Mouse (Mus musculus): Measurements from ENCODE around the gene Cdc37l1.
"Not testable (repeated sequence)": the region's sequence is repeated elsewhere in the genome, so short reads cannot be mapped to it uniquely, and the experiment has no call there.

Gene Cdc37l1

DNA sequence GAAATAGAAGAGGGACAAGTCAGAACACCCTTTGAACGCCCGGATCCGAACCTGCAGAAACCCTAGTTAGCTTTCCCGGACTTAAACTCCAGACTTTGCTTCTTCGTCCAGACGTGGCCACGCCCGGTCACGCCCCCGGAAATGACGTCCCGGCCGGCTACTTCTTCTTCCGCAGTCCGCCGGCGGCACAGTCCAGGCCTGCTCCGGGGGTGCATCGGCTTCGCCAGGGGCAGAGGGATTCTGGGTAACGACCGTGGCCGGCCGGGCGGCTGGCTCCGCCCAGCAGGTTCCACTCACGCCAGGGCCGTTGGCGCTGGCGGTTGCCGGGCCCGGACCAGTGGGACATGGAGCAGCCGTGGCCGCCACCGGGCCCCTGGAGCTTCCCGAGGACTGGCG, at the start of gene Cdc37l1:
TSS of gene Cdc37l1 (plus strand) at position 159 of the 396 bp plus-strand sequence.
- peak; percentile 92 for DNase-seq (ENCODE audit: low read depth, low spot score)

DNA sequence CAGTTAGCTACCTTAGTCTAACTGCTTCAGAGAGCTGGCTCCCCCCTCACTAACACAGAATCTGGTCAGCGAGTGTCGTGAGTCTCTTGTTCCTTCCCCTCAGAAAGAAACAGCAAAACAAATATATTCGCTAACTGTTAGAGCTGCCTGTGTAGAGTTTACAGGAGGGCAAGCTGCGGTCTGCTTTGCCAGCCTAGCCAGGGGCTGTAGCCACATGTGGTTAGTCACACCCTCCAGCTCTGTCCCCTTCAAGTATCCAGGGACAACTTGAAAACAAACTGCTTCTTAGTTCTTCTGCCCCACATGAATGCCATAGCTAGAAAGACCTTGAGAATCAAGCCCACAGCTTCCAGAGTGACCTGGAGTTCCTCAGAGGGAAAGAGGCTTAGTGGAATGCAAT, 48.9 kb upstream of the Cdc37l1 start:
- no peak for DNase-seq (ENCODE audit: low read depth, low spot score)

DNA sequence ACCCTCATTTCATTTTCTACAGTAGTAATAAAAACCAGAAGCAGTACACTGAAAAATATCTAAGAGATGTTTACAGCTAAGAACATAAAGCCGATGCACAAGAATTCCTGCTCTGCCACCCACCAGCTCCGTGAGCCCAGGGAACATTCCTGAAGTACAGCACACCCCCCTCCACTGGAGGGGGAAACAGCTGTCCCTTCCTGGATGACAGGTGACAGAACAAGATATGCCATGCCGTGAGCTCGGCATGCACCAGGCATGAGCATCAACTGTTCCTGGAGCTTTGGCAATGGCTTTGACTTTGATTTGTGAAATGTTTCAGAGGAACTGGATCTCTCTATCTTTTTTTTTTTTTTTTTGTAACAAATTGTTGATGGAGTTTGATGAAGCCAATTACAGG, 43.4 kb upstream of the Cdc37l1 start:
- no peak for DNase-seq (ENCODE audit: low read depth, low spot score)

DNA sequence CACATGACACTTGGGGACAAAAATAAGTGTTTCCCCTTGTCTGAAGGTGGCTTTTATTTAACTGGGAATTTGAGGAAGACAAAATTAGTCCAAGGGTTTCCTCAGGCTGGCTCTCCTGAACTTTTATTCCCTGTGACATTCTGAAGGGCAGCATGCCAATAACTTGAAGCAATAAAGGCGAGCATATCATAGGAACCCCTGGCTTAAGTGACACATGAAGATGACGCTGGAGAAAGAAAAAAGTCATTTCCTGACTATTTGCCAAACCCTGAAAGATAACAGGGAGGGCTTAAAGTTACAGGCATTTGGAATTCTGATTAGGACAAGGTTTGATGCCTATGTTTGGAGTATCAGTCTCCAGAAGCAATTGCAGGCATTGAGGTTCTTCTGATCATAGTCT, 42.8 kb upstream of the Cdc37l1 start:
- no peak for DNase-seq (ENCODE audit: low read depth, low spot score)

DNA sequence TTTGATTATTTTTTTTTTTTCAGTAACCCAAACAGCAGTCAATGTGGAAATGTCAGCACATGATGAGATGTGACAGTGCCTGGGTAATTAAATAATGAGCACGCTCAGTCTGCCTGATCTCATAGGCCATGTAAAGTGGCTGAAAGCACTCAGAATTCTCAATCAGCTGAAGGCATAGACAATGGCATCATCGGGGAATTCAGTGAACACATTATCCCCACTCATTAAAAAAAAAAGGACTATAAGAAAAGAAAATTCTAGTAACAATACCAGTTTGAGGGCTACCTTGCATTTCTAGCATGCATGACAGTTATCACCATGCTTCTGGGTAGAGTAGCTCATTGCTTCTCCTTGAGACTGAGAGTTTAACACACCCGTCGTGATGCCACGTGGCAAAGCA, 38.9 kb upstream of the Cdc37l1 start:
- DNase-seq (ENCODE audit: low read depth, low spot score) = no peak

GRCm38 (mm10) chr19:28963113-28963512, 27.0 kb upstream of the Cdc37l1 start:
- DNase-seq (ENCODE audit: low read depth, low spot score) = no peak

DNA sequence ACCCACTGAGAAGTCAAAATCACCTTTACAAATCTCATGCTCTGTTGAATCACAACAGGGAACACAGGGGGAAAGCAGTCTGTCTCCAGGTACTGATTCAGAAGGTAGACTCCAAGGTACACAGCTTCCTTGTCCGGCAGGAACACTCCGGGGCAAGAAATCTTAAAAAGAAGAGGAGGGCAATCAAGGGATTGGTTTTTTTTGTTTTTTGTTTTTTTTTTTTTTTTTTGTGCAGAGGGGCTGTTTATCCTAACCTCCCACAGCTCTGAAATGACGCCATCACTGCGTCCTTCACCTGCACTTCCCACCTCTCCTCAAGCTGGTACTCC, 26.7 kb upstream of the Cdc37l1 start:
- no peak for DNase-seq (ENCODE audit: low read depth, low spot score)

GRCm38 (mm10) chr19:28963842-28964551, 26.2 kb upstream of the Cdc37l1 start, which contains the start of gene Plpp6:
Plpp6 (plus strand) TSS chr19:28963953.
- peak; percentile 11 for DNase-seq (ENCODE audit: low read depth, low spot score)

DNA sequence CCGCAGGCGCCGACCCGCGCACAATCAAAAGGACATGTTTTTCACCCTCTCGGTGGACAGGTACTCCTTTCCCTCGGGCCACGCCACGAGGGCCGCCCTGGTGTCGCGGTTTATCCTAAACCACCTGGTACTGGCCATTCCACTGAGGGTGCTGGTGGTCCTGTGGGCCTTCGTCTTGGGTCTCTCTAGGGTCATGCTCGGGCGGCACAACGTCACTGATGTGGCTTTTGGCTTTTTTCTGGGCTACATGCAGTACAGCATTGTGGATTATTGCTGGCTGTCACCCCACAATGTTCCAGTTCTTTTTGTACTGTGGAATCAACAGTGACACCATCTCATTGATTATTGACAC, 25.6 kb upstream of the Cdc37l1 start:
- no peak for DNase-seq (ENCODE audit: low read depth, low spot score)

GRCm38 (mm10) chr19:28967652-28968051, 22.5 kb upstream of the Cdc37l1 start, which contains the start of gene 4430402I18Rik:
4430402I18Rik (minus strand) TSS chr19:28967800.
- no peak for DNase-seq (ENCODE audit: low read depth, low spot score)

DNA sequence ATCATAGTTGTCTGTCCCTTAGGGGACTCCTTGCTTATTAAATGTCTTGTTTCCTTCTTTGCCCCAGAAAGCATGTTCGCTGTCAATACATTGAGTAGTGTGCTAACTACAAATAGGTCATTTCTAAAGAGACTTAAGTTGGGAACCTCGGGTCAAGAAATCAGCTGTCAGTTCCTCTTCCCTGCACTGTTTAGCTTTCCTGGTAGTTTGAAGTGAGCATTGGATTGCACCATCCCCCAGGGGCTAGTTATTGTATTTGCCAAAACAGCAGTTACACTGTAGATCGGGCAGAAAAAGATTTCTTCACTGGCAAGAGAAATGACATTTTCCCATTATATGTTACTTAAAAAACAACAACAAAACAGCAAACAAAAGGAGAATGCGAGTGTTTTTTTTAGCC, 22.0 kb upstream of the Cdc37l1 start:
- no peak for DNase-seq (ENCODE audit: low read depth, low spot score)

DNA sequence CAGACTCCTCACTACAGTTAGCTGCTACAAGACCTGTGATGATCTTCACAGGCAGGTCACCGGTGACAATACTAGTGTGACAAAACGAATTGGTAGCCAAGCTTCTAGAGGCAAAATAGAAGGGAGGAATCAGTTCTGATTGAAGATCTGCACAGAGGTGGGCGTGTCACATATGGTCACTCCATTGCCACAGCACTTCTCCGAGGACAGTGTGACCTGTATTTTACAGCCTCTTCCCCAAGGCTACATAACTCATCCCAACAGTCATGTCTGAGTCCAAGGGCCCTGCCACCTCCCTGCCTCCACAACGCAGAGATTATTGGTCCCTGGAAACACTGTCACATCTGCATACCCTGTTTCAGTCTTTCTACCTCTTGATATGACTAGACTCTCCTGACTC, 20.9 kb upstream of the Cdc37l1 start:
- DNase-seq (ENCODE audit: low read depth, low spot score) = no peak

DNA sequence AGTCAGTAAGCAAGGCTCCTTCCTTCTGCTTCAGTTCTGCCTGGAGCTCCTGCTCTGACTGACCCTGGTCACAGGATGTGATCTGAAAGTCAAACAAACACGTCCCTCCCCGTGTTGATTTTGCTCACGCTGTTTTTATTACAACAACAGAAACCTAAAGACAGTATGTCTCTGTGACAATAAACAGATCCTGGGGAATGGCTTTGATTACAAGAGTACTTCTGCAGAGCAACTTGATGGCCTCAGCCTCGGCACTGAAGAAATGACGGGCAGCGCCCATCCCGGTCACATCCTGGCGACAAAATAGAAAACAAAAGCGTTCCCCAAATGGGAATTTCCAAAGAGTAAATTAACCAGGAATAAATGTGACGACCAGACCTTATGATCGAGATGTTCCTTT, 19.9 kb upstream of the Cdc37l1 start:
- no peak for DNase-seq (ENCODE audit: low read depth, low spot score)

GRCm38 (mm10) chr19:28974862-28975611, 15.1 kb upstream of the Cdc37l1 start:
- peak; percentile 30 for DNase-seq (ENCODE audit: low read depth, low spot score)

DNA sequence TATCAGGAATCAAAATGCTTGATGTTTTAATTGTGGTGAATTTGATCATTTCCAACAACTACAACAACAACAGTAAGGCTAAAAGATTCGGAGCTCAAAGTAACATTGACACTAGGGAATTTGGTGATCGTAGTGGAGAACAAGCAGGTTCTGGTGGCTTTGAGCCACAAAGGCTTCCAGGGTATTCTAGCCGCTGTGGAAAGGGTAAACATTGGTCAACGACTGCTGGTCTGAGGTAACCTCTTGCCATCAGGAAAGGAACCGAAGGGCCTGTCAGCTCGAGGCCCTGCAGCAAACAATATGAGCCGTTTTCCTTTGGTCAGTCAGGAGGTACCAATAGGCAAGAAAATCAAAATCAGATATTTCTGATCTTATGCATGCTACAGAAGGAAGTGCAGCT, 7.5 kb upstream of the Cdc37l1 start:
- no peak for DNase-seq (ENCODE audit: low read depth, low spot score)

DNA sequence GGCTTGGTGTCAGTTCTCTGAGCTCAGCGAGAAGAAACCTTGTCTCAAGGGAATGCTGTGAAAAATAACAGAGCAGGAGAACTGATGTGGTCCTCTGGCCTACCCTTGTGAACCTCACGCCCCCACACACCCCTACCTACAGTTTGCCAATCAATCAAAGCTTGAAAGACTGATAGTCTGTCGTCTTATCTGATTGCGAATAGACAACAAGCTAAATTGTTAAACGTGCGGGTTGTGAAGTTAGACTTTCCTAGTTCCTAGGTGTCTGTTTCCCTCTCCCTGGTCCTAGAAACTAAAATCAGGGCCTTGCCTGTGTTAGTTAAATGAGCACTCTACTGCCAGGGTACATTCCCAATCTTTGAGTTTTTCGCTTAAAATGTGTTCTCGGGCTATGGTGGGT, 637 bp upstream of the Cdc37l1 start:
- no peak for DNase-seq (ENCODE audit: low read depth, low spot score)

DNA sequence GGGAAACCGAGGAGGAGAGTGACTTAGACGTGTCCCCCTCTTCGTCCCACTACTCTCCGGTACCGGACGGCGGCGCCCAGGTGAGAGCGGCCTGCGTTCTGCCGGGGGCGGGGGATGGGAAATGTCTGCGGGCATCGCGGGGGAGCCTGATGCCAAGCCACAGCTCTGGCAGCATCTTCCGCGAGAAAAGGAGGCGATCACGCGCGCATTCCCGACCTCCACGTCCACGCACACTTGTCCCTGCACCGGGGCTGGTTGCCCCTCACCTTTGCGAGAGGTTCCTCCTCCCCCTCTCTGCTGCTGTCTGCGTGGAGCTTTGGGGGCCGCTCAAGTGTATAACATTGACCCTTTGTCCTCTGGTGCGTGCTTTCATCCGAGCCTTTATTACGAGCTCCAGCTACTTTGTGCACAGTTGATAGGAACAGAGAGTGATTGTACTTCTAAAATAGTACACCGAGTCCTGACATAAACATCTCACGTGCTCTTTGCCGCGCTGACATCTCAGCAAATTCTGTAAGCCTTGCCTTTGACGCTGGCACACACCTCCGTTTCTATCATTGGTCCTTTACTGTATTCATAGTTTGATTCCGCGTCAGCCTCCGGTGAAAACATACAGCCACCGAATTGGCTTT, 554 bp downstream of the Cdc37l1 start:
- DNase-seq (ENCODE audit: low read depth, low spot score) = peak; percentile 22

DNA sequence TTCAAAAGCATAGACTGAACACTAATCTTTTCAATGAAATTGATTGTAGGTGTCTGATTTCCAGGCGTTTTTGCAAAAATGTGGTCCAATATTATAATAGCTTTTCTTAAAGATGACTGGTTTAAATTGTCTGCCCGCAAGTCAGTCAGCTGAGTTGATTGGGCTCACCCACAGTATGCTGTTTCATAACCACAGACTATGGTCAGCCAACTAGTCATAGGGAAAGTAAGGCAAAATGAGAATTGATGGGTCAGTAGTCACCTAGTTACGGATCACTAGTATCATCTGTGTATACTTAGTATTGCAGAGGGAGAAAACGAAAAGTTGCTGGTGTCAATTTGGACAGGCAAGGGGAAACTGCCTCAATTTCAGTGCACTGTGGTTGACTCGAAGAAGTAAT, 1.2 kb downstream of the Cdc37l1 start:
- no peak for DNase-seq (ENCODE audit: low read depth, low spot score)

GRCm38 (mm10) chr19:28994870-28995269, 4.7 kb downstream of the Cdc37l1 start:
- no peak for DNase-seq (ENCODE audit: low read depth, low spot score)

DNA sequence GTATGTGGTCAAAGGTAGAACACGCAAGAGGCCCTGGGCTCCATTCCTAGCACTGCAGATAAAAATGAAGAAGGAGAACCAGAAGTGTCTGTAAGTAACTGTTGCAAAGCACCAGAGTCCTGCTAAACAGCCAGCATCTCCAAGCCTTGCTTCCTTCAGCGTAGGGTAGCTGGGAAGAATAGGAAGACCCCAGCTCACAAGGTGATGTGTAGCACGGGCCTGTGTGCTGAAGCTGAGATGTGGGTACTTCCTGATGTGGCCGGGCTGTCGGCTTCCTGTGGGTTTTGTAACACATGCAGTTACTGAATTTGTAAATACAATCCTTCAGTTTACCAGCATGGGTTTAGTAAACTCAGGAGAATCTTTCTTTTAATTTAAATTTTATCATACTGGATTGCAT, 5.2 kb downstream of the Cdc37l1 start:
- DNase-seq (ENCODE audit: low read depth, low spot score) = no peak

DNA sequence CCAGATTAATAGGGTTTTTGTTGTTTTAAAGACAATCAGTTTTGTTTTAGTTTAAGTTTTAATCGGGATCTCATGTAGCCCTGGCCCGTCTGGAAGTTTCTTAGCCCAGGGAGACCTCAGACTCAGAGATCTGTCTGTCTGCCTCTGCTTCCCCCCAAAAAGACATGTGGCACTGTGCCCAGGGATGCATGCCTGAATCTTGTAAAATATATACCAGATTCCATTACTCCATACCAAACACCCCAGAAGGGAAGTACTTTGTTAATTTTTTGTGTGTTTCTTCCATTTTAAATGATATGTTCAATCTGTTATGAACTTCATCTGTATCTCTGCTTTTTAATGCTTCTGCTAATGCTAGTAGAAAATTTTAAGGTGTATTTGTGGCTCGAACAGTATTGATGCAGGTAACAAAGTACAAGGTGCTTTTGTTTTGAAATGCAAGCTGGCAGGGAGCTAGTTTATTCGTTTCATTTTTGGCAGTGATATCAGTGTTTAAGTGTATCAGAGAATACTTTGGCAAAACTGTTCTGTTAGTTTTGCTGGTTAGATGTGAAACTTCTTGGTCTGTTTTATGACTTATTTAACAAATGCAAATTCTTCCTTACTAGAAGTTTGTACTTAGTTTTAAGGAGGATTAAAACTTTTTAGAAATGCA, 8.0 kb downstream of the Cdc37l1 start:
- no peak for DNase-seq (ENCODE audit: low read depth, low spot score)

DNA sequence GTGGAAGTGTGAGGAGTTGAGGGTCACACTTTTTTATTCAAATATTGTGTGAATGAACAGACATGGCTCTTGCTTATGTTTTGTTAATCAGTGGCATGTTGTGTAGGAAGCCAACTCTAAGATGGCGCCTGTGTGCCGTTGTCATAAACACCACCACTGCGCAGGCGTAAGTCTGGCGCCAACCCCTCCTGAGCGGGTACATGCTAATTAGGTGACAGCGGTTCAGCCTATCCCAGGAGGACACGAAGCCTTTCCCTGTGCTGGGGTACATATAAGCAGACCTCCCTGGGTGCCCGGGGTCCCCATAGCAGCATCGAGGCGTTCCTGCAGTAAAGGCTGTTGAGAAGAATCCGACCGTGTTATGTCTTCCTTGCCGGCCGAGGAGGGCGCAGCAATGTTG, 10.2 kb downstream of the Cdc37l1 start:
- not testable (repeated sequence) for DNase-seq (ENCODE audit: low read depth, low spot score)
